Mouse (Mus musculus): Measurements from ENCODE around the gene Glra4.
"Not testable (repeated sequence)": the region's sequence is repeated elsewhere in the genome, so short reads cannot be mapped to it uniquely, and the experiment has no call there.

The Glra4 gene

DNA sequence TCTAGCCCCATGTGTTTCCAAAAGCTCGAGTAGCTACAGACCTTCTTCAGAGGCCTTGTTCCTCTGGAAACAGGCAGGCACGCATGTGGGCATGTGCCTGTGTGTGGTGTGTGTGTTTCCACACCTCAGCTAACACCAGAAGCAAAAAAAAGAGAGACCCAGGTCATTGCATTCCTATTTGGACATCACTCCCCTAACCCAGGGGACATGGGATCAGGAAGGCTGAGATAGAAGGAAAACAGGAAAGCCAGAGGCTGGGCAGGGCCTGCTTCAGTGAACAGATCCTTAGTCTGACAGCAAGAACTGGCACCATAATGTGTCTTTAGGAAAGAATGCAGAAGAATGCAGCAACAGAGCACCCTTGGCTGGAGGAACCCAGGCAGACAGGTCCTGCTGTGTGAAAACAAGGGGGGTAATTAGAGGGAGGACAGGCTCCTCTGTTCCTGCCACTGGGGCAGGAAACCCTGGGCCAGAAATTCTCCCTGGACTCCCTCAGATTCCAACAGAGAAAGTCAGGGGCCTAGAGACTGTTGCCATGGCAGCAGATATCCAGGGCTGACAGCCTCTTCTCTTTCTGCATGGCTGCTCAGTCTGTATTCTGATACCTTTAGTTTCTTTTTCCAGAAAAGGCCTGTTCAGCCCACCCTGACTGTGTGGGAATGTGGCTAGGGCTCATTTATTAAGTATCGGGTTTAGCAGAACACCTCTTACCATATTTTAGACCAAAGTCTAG is 65.0 kb downstream of the Glra4 start:
- not testable (repeated sequence) for DNase-seq (ENCODE audit: low spot score)

DNA sequence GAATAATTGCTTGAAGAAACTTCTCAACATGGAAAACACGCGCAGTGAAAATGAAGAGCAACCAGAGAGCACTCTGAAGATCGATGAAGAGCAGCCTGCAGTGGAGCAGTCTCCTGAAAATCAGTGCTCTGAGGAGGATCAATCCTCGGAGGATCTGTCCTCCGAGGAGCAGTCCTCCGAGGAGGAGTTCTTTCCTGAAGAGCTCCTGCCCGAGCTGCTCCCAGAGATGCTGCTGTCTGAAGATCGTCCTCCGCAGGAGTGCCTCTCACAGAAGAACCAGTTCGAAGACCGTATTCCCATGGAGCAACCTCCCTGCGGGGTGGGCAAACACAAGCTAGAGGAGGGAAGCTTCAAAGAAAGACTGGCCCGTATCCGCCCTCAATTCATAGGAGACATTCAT is 71.2 kb downstream of the Glra4 start:
- no peak for DNase-seq (ENCODE audit: low spot score)

DNA sequence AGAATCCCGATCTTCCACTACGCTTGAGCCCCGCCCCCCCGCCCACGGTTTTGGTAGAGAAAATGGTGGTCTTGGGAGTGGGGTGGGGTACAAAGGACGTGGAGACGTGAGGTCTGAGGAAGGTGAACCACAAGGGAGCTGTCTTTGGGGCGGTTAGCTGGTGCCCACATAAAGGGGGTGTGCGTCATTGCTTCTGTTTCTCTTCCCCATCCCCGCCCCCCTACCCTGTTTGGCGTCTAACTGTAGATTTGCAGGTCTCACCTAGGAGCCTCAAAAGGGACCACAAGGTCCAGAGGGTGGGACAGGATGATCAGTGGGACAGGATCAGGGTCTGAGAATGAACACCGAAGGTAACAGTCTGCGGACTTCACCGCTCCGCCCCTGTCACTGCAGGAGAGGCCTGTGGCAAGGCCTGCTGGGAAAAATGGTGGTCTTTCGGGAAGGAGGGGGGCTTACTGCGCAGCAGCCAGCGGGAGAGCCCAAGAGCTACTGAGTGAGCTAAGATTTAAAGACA is 71.7 kb downstream of the Glra4 start:
- DNase-seq (ENCODE audit: low spot score), result peak; percentile 74

Data from embryo, embryonic 10.5 days (tissue).